In the genomic region with DNA sequence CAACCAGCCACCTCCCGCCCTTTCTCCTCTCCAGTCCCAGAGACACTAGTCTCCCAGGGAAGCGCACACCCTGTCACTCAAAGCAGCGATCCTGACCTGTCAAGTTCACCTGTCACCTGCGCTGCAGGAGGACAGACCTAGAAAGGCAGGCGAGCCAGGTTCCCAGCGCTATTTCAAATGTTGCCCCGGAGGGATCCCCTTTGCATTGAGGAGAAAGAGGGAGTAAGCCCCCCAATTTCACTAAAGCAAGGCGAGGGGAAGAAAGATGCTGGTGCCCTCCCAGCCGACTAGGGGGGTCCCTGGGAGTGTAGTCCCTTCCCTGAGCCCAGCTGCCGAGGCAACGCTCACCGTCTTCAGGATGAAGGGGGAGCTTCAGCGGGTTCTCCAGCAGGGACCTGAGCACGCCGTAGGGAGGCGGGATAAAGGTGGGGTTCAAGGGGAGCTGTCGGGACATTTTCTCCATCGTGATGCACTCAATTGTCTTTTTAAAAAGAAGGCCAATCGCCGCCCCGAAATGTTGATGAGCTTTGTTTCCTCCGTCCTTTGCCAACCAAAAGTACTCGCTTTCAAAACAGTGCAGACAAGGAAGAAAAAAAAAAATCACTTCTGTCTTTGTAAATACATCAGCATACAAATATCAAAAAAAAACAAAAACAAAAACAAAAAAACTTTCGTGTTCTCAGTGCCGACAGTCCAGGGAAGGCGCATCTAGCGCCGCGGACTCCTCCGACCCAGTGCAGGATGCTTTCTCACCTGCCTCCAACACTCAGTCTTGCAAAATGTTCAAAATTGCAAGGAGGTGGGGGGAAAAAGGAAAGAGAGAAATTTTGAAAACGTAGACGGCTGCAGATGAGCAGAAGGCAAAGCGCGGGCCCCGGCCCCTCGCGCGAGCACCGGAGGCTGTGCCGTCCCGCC, we compare ENCODE assay signal across 8 mouse cellular contexts. TPM values are rescaled to one million over a fixed set of nuclear protein-coding genes. Genes with fewer than 3 reads are reported as not detected.
DNase-seq lines count a peak whose midpoint lies in the region; ATAC-seq and TF ChIP-seq lines count a peak whose summit lies in the region.

No protein-coding gene starts in this region.

- H3K4me1 ChIP-seq in lung, postnatal 0 days (ENCODE audit: insufficient read depth, low read depth, low read length) = peaks cover 15% of the 10 kb centered on the region; the same call in 1 of the 2 replicates
- peaks cover 17% of the 10 kb centered on the region for H3K4me1 ChIP-seq in hindbrain, embryonic 12.5 days
- peaks cover 26% of the 10 kb centered on the region for H3K4me1 ChIP-seq in liver, embryonic 13.5 days (replicated peaks)
- H3K4me1 ChIP-seq in stomach, embryonic 14.5 days (ENCODE audit: control insufficient read depth, insufficient read depth, low read length) = 0 out of 2 replicates have a peak, but pooled peaks cover 6% of the 10 kb centered on the region

- H3K9ac ChIP-seq in lung, postnatal 0 days (replicated peaks; ENCODE audit: low read depth) = peak overlapping the region; percentile 26; the same call in 1 of the 2 replicates
- H3K9ac ChIP-seq in hindbrain, embryonic 12.5 days = peak overlapping the region; percentile 50
- H3K9ac ChIP-seq in liver, embryonic 13.5 days = peak overlapping the region; percentile 59
- no peak overlapping the region; the same call in 1 of the 2 replicates for H3K9ac ChIP-seq in stomach, embryonic 14.5 days (replicated peaks; ENCODE audit: low read depth, low read length)

- no peak for TF ChIP-seq CTCF in lung, postnatal 0 days (IDR thresholded peaks at IDR 0.05)

- ATAC-seq in lung, postnatal 0 days = peak; percentile 57
- peak; percentile 70 for ATAC-seq in hindbrain, embryonic 12.5 days (ENCODE audit: low FRiP score)
- peak; percentile 35 for ATAC-seq in liver, embryonic 13.5 days (ENCODE audit: low read depth)
- peak; percentile 43 for ATAC-seq in stomach, embryonic 14.5 days (ENCODE audit: insufficient number of reproducible peaks, insufficient read depth, low FRiP score, low read depth)

- peak overlapping the region; percentile 43 for H3K4me3 ChIP-seq in lung, postnatal 0 days (ENCODE audit: low read depth, low read length)
- peak overlapping the region; percentile 45 for H3K4me3 ChIP-seq in hindbrain, embryonic 12.5 days
- peak overlapping the region; percentile 56 for H3K4me3 ChIP-seq in liver, embryonic 13.5 days (replicated peaks)
- H3K4me3 ChIP-seq in stomach, embryonic 14.5 days (ENCODE audit: low read depth, low read length) = peak overlapping the region; percentile 44

- under 1% methylated on average over 40 of the region's 41 CpGs for WGBS in lung, postnatal 0 days
- under 1% methylated on average over 41 of the region's 41 CpGs for WGBS in hindbrain, embryonic 12.5 days
- WGBS in liver, embryonic 13.5 days (ENCODE audit: insufficient replicate concordance) = under 1% methylated on average over 35 of the region's 41 CpGs
- WGBS in stomach, embryonic 14.5 days = under 1% methylated on average over 41 of the region's 41 CpGs

- H3K9me3 ChIP-seq in lung, postnatal 0 days (ENCODE audit: low read length) = no peaks in the 10 kb centered on the region
- no peaks in the 10 kb centered on the region for H3K9me3 ChIP-seq in hindbrain, embryonic 12.5 days (replicated peaks)
- H3K9me3 ChIP-seq in liver, embryonic 13.5 days (replicated peaks) = no peaks in the 10 kb centered on the region
- no peaks in the 10 kb centered on the region for H3K9me3 ChIP-seq in stomach, embryonic 14.5 days (ENCODE audit: control insufficient read depth, low read depth, low read length)

- no peak overlapping the region for H3K27ac ChIP-seq in lung, postnatal 0 days (ENCODE audit: low read length)
- no peak overlapping the region for H3K27ac ChIP-seq in hindbrain, embryonic 12.5 days
- H3K27ac ChIP-seq in liver, embryonic 13.5 days = no peak overlapping the region
- H3K27ac ChIP-seq in stomach, embryonic 14.5 days (ENCODE audit: low read length) = no peak overlapping the region

- H3K36me3 ChIP-seq in lung, postnatal 0 days (ENCODE audit: insufficient read depth, low read length) = no peaks in the 10 kb centered on the region
- no peaks in the 10 kb centered on the region for H3K36me3 ChIP-seq in hindbrain, embryonic 12.5 days
- H3K36me3 ChIP-seq in liver, embryonic 13.5 days = no peaks in the 10 kb centered on the region
- no peaks in the 10 kb centered on the region for H3K36me3 ChIP-seq in stomach, embryonic 14.5 days (ENCODE audit: control insufficient read depth, insufficient read depth, low read length)

- peaks cover 9% of the 10 kb centered on the region; the same call in 1 of the 2 replicates for H3K27me3 ChIP-seq in lung, postnatal 0 days (replicated peaks; ENCODE audit: insufficient read depth, low read length)
- H3K27me3 ChIP-seq in hindbrain, embryonic 12.5 days = peaks cover 52% of the 10 kb centered on the region
- H3K27me3 ChIP-seq in liver, embryonic 13.5 days = peaks cover 59% of the 10 kb centered on the region
- peaks cover 6% of the 10 kb centered on the region for H3K27me3 ChIP-seq in stomach, embryonic 14.5 days (ENCODE audit: control insufficient read depth, insufficient read depth, low read length)

- DNase-seq in lung, postnatal 0 days (ENCODE audit: low spot score) = peak; percentile 21
- DNase-seq in lung, postnatal 4 days = no peak
- DNase-seq in cerebellum, postnatal 14 days = peak; percentile 29
- DNase-seq in liver, embryonic 13.5 days = no peak
- no peak for DNase-seq in embryo, embryonic 10.5 days (ENCODE audit: low spot score)
- DNase-seq in layer of hippocampus, adult 9-11 months = no peak

- TF ChIP-seq EP300 in lung, postnatal 0 days (IDR thresholded peaks at IDR 0.05) = no peak

- H3K4me2 ChIP-seq in lung, postnatal 0 days (replicated peaks; ENCODE audit: low read depth, low read length) = peak overlapping the region; percentile 82
- peak overlapping the region; percentile 86 for H3K4me2 ChIP-seq in hindbrain, embryonic 12.5 days (replicated peaks)
- peak overlapping the region; percentile 74 for H3K4me2 ChIP-seq in liver, embryonic 13.5 days
- H3K4me2 ChIP-seq in stomach, embryonic 14.5 days (replicated peaks; ENCODE audit: low read depth, low read length) = peak overlapping the region; percentile 90

RNA-seq across cellular contexts. Expression of gene Hlf, which starts 0.5 kb away (rescaled TPM):
- 1.8 and 2.1 TPM in 2 replicates for polyA plus RNA-seq in lung, postnatal 0 days (2015; fragmentation: Nextera tagmentation; extraction: Ambion mirVana)
- 3.2 and 4.9 TPM in 2 replicates for polyA plus RNA-seq in hindbrain, embryonic 12.5 days (2016; fragmentation: Nextera tagmentation; extraction: Ambion mirVana)
- polyA plus RNA-seq in liver, embryonic 13.5 days (2015; fragmentation: Nextera tagmentation; extraction: Ambion mirVana) = 3.6 and 5.3 TPM in 2 replicates
- 1.2 and 1.7 TPM in 2 replicates for polyA plus RNA-seq in stomach, embryonic 14.5 days (2014; fragmentation: Nextera tagmentation; extraction: Ambion mirVana)

Comparison
In these comparisons a context has a peak if more than half of its experiments do, and no peak if none do; other contexts are left out.
1. DNase-seq: peak in lung, postnatal 0 days (single experiment) and cerebellum, postnatal 14 days (2 of 2); none in lung, postnatal 4 days (0 of 2), liver, embryonic 13.5 days (single experiment), embryo, embryonic 10.5 days (single experiment) and layer of hippocampus, adult 9-11 months (single experiment).
2. Peak in every context shown above with its lines, with median percentiles within 50 percentile points of each other: ATAC-seq, H3K4me2 ChIP-seq and H3K4me3 ChIP-seq.